Mouse (Mus musculus) activated CD4-positive, CD25-positive, alpha-beta regulatory T cell, adult 4 months (primary cell): ENCODE measurements around the gene Tppp2. TPM values are rescaled to one million over a fixed set of nuclear protein-coding genes. Genes with fewer than 3 reads are reported as not detected.

Experiments
- ATAC-seq: one replicate; pipeline ENCODE4 v1.8.0; 2017
- polyA plus RNA-seq, 2 experiments: library from polyadenylated mRNA; unstranded; fragments of 100-300 nt; shearing (Covaris generic); gene quantifications; one replicate each; pipeline ENCODE4 v1.2.1; 2017

Tppp2 gene
- not detected for polyA plus RNA-seq

- ATAC-seq: no peak
Observed at GRCm38 (mm10) chr14:51918125-51918524, at the start of gene Tppp2. Tppp2 (plus strand) TSS chr14:51918425.

DNA sequence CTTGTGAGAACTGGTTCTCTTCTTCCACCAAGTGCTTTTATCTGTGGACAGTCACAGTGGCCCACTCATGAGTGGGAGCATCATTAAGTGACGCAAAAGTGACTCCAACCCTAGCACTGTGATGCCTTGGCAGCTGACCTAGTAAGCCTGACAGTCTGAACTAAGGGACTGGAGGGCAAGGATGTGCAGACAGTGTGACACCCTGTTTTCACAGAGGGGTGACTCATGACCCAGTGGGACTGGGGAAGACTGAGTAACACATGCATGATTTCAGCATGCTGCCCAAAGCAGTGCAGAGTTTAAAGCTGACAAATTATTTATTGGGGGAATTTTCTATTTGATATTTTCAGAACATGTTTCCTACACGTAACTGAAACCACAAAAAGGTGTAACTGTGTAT lies 47.5 kb upstream of the Tppp2 start:
- peak; percentile 10 for ATAC-seq

DNA sequence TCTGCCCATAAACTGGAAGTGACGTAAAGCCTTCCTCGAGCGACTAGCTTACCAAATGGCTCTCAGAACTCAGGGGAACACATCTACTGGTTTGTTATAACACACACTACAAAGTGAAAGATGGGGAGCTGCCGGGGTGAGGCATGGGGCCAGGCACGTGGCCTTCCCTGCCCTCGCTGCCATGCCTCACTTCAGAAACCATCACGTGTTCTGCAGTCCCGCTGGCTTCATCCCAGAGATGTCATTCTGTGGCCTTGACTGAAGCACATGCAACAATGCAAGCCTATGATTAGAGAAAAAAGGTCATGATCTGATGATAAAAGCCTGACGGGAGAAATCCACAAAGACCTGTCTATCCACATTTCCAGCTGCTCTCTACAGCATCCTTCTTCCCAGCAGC lies 46.5 kb upstream of the Tppp2 start:
- no peak for ATAC-seq

GRCm38 (mm10) chr14:51877517-51877916 lies 40.7 kb upstream of the Tppp2 start:
- ATAC-seq: no peak

- peak; percentile 62 for ATAC-seq
Observed at GRCm38 (mm10) chr14:51883527-51884030, 34.6 kb upstream of the Tppp2 start.

DNA sequence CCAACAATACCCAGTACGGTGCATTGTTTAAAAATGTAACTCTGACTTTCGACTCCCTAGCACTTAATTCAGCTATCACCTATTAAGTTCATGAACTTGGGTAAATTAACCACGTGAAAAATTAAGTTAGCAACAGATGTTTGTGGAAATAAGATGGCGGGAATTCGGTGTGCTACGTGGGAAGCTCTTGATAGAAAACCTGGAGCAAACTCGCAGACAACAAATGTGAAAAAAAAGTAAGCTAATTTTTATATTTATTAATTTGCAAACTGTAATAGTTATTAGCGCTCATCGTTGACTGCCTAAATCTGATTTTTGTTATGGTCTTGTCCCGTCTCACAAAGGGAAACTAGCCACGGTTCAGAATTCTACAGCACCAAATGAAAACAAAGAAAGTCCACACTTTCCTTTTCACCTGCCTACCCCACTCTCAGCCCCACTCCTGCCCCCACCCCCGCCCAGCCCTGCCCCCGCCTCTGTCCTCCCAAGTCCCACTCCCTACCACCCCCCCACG lies 34.1 kb upstream of the Tppp2 start:
- ATAC-seq: no peak

DNA sequence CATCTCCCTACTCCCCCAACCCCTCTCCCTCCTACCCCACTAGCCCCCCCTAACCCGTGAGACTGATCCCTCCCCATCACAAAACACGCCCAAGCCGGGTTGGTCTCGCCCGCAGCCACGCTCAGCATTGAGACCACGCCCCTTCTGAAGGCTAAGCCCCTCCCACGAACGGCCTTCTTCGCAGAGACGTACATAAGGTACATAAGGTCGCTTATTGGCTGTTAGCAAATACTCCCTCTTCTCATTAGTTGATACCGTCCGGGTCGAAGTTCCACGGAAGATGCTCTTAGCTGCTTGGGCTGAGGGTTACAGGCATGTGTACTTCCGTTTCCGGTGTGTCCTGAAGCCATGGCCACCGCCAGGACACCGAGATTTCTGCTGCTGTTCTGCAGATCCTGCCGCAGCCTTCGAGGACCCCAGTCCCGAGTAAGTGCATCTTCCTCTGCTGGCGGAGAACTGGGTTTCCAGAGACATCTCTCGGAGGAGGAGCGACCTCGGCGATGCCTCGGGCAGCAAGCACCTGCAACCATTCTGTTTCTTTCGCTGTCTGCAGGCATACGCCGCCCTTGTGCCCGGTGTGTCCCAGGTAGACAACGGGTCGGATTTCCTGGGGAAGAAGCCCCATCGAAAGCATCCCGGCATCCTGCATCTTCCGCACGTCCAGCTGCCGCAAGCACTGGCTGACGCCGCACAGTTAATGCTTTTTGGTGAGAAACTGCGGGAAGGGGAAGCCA lies 33.5 kb upstream of the Tppp2 start, which contains the start of gene Mettl17:
Gene Mettl17 (plus strand): TSS at position 245 of the 734 bp plus-strand sequence.
- peak; percentile 94 for ATAC-seq

DNA sequence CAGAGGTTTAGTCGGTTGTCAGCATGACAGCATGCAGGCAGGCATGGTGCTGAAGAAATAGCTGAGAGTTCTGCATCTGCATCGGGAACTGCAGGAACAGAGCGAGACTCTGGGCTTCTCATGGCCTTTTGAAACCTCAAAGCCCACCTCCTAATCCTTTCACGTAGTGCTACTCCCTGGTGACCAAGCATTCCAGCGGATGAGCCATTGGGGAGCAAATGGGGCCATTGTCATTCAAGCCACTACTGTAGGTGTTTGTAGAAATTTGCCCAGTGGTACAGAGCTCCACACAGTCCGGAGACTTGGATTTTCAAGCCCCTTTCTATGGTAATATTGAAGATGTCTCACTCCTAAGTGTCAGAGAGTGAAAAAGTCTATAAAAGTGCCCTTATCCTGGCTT lies 32.2 kb upstream of the Tppp2 start:
- ATAC-seq: no peak

- ATAC-seq: no peak
Observed at GRCm38 (mm10) chr14:51889833-51890232, 28.4 kb upstream of the Tppp2 start.

DNA sequence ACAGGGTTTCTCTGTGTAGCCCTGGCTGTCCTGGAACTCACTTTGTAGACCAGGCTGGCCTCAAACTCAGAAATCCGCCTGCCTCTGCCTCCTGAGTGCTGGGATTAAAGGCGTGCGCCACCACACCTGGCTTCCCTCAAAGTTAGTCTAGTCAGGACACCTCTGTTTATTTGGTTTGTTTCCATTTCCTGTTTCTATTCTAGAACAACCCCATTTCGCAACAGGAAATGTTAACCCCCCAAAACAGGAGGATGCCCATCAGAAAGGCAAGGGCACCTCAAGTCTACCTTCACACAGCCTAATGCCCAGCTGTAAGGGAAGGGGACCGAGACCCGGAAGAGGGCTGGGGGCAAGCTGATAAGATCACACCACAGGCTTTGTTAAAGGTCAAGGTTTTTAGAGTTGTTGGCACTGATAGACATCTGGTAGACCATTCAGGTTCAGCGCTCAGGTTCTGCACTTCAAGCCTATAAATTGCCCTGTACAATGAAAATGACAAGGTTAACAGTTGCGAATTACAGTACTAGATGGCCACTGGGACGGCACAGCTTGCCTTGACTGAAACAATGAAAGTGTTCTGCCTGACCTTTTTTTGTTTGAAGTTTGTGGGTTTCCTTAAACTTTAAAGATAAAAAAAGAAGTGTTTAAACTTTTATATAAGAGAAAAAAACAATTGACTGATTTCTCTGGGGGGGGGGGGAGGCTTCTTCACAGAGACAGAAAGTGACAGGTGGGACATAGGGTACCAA lies 25.9 kb upstream of the Tppp2 start, which contains the start of gene Slc39a2:
Gene Slc39a2 (plus strand): TSS at position 699 of the 749 bp plus-strand sequence.
- ATAC-seq: peak; percentile 66

DNA sequence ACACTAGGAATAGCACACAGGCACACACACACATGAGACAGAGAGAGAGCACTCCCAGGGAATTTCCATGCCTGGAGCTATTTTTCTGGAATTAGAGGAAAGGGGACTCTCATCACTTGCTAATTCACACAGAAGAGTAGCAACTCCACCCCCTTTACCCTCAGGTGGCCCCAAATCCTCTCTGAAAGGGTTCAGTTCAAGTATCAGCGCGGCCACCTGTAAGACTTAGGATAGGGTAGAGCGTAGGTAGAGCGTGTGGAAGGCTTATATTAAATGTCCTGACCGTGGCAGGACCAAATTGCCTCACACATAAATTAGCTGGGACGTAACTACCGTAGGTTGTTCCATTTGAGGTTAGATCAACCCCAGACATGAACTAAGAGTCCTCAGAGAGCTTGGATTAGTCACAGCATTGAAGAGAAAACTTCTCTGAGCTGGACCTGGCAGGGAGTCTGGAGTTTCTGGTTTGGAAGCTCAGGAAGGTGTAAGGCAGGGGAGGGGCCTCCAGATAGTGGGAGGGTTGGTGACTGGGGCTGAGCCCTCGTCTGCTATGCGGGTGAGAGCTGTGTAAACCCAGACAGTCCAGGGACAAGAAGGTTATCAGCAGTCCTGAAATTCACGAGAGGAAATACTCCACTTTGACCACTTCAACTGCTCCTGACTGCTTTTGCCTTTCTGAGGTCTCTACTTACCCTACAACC lies 25.0 kb upstream of the Tppp2 start:
- no peak for ATAC-seq

GRCm38 (mm10) chr14:51893809-51894208 lies 24.4 kb upstream of the Tppp2 start:
- ATAC-seq: no peak

GRCm38 (mm10) chr14:51895071-51895470 lies 23.2 kb upstream of the Tppp2 start:
- no peak for ATAC-seq

DNA sequence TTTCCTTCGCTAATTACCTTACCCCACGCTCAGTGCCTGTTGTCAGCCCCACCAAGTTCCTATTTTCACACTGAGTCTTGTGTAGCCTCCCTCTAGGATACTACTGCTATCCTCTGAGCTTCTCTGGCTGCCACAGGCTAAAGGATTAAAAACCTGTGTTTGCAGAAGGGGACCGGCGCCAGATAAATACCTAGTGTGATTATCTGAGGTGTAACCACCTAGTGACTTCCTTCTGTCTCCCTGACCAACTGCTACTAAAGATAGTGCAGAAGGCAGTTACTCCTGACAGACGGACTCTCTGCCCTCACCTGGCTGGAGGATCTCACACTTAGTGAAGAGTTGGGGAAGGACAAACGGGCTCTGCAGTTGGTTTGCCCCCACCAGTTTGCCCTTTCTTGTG lies 22.2 kb upstream of the Tppp2 start:
- no peak for ATAC-seq

DNA sequence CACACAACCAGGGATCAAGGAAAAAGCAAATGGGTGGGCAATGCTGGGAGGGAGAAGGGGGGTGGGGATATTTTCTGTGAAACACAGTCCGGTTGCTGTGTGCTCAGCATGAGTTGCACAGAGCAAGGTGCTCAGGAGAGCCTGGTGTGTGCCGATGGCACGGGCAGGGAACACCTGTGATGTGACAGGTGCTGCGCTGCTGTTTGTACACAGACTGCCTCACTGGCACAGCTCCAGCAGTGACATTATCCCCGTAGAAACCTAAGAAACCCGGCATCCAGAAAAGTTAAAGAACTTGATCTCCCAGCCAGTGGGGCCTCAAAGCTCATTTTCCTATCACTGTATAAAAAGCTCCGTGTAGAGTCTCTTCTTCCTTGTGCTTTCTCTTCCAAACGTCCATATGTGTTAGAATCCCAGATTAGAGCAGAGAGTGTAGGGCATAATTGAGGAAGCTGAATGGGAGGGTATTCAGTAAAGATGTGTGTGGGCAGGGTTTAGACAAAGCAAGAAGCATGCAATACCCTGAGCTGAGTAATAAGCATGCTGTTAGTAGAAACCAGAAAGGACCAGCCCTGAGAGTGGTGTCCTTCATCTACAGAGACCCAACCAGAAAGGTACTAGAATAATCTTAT lies 21.6 kb upstream of the Tppp2 start:
- no peak for ATAC-seq

GRCm38 (mm10) chr14:51899351-51899750 lies 18.9 kb upstream of the Tppp2 start:
- ATAC-seq: no peak

GRCm38 (mm10) chr14:51902806-51903710 lies 15.2 kb upstream of the Tppp2 start:
- peak; percentile 83 for ATAC-seq

DNA sequence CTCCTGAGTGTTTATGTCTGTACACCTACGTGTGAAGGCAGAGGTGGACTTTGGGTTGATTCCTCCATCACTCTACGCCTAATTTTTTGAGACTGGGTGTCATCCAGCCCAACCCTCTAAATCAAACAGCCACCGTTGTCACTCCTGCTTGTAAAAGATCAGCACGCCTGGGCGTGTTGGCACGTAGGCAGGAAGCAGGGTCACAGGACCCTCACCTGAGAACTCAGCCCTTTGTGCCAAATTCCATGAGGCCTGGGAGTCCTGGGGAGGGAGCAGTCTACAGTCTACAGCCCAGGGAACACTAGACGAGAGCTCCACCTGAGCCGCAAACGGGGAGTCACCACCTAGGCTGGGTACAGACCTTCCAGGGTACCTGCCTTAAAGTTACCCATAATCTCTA lies 14.4 kb upstream of the Tppp2 start:
- no peak for ATAC-seq

DNA sequence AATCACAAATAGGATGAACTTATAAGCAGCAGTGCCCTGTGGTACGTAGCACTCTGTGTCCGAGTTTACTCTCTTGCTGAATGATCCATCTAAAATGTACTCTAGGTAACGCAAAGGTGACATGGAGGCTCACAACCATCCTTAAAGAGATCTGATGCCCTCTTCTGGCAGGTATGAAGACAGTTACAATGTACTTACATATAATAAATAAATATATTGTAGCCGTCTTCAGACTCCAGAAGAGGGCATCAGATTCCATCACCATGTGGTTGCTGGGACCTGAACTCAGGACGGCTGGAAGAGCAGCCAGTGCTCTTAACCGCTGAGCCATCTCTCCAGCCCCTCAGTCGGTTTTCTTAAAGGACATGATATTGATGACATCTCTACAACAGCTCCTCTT lies 13.5 kb upstream of the Tppp2 start:
- ATAC-seq: peak; percentile 45

GRCm38 (mm10) chr14:51906102-51906501 lies 12.1 kb upstream of the Tppp2 start:
- no peak for ATAC-seq

DNA sequence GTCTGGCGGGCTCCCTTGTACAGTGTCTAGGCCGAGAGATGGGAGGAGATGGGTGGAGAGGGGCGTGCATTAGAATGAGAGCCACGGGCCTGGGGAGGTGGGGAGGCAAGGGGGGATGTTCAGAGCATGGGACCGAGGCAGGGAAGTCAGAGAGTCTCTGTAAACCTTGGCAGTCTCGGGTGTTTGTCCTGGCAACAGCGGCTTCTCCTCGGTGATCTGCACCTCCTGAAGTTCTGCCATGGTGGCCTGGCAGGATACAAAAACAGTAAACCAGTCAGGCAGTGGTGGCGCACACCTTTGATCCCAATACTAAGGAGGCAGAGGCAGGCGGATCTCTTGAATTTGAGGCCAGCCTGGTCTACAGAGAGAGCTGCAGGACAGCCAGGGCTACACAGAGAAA lies 6.9 kb upstream of the Tppp2 start:
- ATAC-seq: no peak
